Mouse (Mus musculus) heart, adult 2 months (tissue): ENCODE results near the gene Cd38. TPM values are rescaled to one million over a fixed set of nuclear protein-coding genes. Genes with fewer than 3 reads are reported as not detected.

Experiments
- DNase-seq, 2 experiments: peaks; one replicate each; pipeline ENCODE4 v3.0.0; 2021
- H3K27ac ChIP-seq: fragments of 200-600 bp; 2 replicates; pipeline ENCODE4 v1.8.1; 2022
- H3K27me3 ChIP-seq: fragments of 200-500 bp; 2 replicates; pipeline ENCODE4 v1.6.1; 2012; ENCODE audit warnings: mild to moderate bottlenecking, low read length, inconsistent platforms, mixed read lengths; ENCODE audit not compliant: control insufficient read depth, insufficient read depth
- H3K36me3 ChIP-seq: fragments of 200-500 bp; 2 replicates; pipeline ENCODE4 v1.6.1; 2012; ENCODE audit warnings: low read length, inconsistent platforms; ENCODE audit not compliant: control insufficient read depth, insufficient read depth
- H3K4me1 ChIP-seq: fragments of 200-500 bp; 2 replicates; pipeline ENCODE4 v1.6.1; 2011; ENCODE audit warnings: low read length; ENCODE audit not compliant: control insufficient read depth, insufficient read depth
- H3K4me3 ChIP-seq: fragments of 200-600 bp; 2 replicates; pipeline ENCODE4 v1.8.1; 2022
- H3K79me2 ChIP-seq: fragments of 200-500 bp; replicated peaks from 2 replicates; pipeline ENCODE4 v1.6.1; 2012; ENCODE audit warnings: mild to moderate bottlenecking, inconsistent platforms, low read length, moderate library complexity, mixed read lengths; ENCODE audit not compliant: control insufficient read depth, insufficient read depth
- H3K9ac ChIP-seq: fragments of 200-500 bp; 2 replicates; pipeline ENCODE4 v1.6.1; 2012; ENCODE audit warnings: low read depth, mild to moderate bottlenecking, control low read depth, inconsistent platforms, low read length, mixed read lengths
- CTCF ChIP-seq: fragments of 200-600 bp; IDR thresholded peaks from 2 replicates; pipeline ENCODE4 v1.8.1; 2022; ENCODE audit warnings: antibody characterized with exemption, mild to moderate bottlenecking, moderate library complexity
- EP300 ChIP-seq: fragments of 200-500 bp; IDR thresholded peaks from 2 replicates; pipeline ENCODE4 v1.6.1; 2011; ENCODE audit warnings: low read depth, low read length, control low read depth; ENCODE audit not compliant: insufficient read depth
- POLR2A ChIP-seq: fragments of 200-500 bp; IDR thresholded peaks from 2 replicates; pipeline ENCODE4 v1.6.1; 2011; ENCODE audit warnings: mild to moderate bottlenecking, low read depth, low read length, control low read depth; ENCODE audit not compliant: insufficient read depth
- WGBS: fragments of 180-500 bp; shearing (Covaris S2); methylation state at CpG from one replicate; pipeline ENCODE4 v1.1.7; 2018; 5-methylcytosine and 5-hydroxymethylcytosine counted together
- intact Hi-C: fragments of 180-260 bp; cut with DNase I; formaldehyde crosslinking; loops from one replicate; pipeline ENCODE4 v1.15.1; 2025
- long read RNA-seq: library from polyadenylated mRNA; stranded (forward); transcript quantifications from one replicate; pipeline ENCODE4 v2.0.0, GENCODE M21; 2021
- polyA plus RNA-seq: library from polyadenylated mRNA; depleted of rRNA; stranded (reverse); fragments of >200 nt; gene quantifications from 2 replicates; pipeline ENCODE4 v1.2.3, GENCODE M21; 2012; rRNA removed
- total RNA-seq, 2 experiments: library from RNA; stranded (reverse); gene quantifications; 2 replicates each; pipeline ENCODE4 v1.2.3; 2021

Gene Cd38
- total RNA-seq (1 to 10 TPM; 7.3 to 7.5 TPM), polyA plus RNA-seq (8.6 and 22.0 TPM in 2 replicates)
- long read RNA-seq, transcript Cd38-201 (8 exons, 3,270 nt): major isoform, 9 of 10 reads
- long read RNA-seq, partial matches to known transcripts: 0 of 10 reads
- long read RNA-seq, other reads (novel, unspliced or antisense): 1 of 10 reads

GRCm38 (mm10) chr5:43868253-43868652, at the start of gene Cd38:
Gene Cd38 (plus strand): TSS chr5:43868553.
- peak within 1 kb of the TSS; percentile 80 for H3K9ac ChIP-seq
- H3K4me1 ChIP-seq: peaks cover 3% of the 10 kb centered on the region
- H3K27ac ChIP-seq: peak within 1 kb of the TSS; percentile 92
- H3K79me2 ChIP-seq: no peaks in the 10 kb centered on the region
- peak within 1 kb of the TSS; percentile 60 for H3K4me3 ChIP-seq
- H3K27me3 ChIP-seq: no peaks in the 10 kb centered on the region
- intact Hi-C loops: loop anchor here (2.0 kb wide), 1 partner anchor 13 kb away; no protein-coding TSS in a partner anchor
- TF ChIP-seq EP300 (no peak), POLR2A (no peak), CTCF (no peak)
- peaks cover 3% of the 10 kb centered on the region for H3K36me3 ChIP-seq
- DNase-seq: no peak

GRCm38 (mm10) chr5:43818695-43819094, 49.7 kb upstream of the Cd38 start, which contains the start of gene Bst1:
Gene Bst1 (plus strand): TSS chr5:43818885.
- H3K9ac ChIP-seq: no peak within 1 kb of the TSS
- H3K27ac ChIP-seq: no peak within 1 kb of the TSS
- H3K4me3 ChIP-seq: no peak within 1 kb of the TSS
- intact Hi-C loops: no loop called here
- no peak for TF ChIP-seq CTCF
- no peak for TF ChIP-seq EP300
- TF ChIP-seq POLR2A: no peak
- H3K27me3 ChIP-seq: no peaks in the 10 kb centered on the region
- H3K36me3 ChIP-seq: no peaks in the 10 kb centered on the region
- H3K4me1 ChIP-seq: no peaks in the 10 kb centered on the region
- DNase-seq: peak in 1 of 2 experiments; percentile 27
- WGBS: 44% methylated on average over 12 of the region's 12 CpGs
- no peaks in the 10 kb centered on the region for H3K79me2 ChIP-seq

- intact Hi-C loops: no loop called here
- H3K27ac ChIP-seq: no peak overlapping the region
Observed at GRCm38 (mm10) chr5:43820785-43821184, 47.6 kb upstream of the Cd38 start.

GRCm38 (mm10) chr5:43821538-43821937, 46.8 kb upstream of the Cd38 start, which contains the start of gene Fbxl5:
Gene Fbxl5 (minus strand): TSS chr5:43821638.
- WGBS: 82% methylated on average over 19 of the region's 19 CpGs
- no peak for DNase-seq
- H3K4me1 ChIP-seq: no peaks in the 10 kb centered on the region
- H3K9ac ChIP-seq: no peak within 1 kb of the TSS
- H3K27ac ChIP-seq: no peak within 1 kb of the TSS
- no peak within 1 kb of the TSS for H3K4me3 ChIP-seq
- intact Hi-C loops: no loop called here
- no peak for TF ChIP-seq EP300
- no peak for TF ChIP-seq CTCF
- no peak for TF ChIP-seq POLR2A
- no peaks in the 10 kb centered on the region for H3K27me3 ChIP-seq
- no peaks in the 10 kb centered on the region for H3K79me2 ChIP-seq
- H3K36me3 ChIP-seq: no peaks in the 10 kb centered on the region

More at GRCm38 (mm10) chr5:43820785-43821184, 47.6 kb upstream of the Cd38 start:
- TF ChIP-seq CTCF: no peak
- TF ChIP-seq EP300: no peak
- no peak for TF ChIP-seq POLR2A
- WGBS: 52% methylated on average over 11 of the region's 11 CpGs
- Histone ChIP-seq H3K27me3 (no peaks in the 10 kb centered on the region), H3K79me2 (no peaks in the 10 kb centered on the region), H3K4me1 (no peaks in the 10 kb centered on the region), H3K4me3 (no peak overlapping the region), H3K36me3 (no peaks in the 10 kb centered on the region), H3K9ac (no peak overlapping the region)
- DNase-seq: no peak

GRCm38 (mm10) chr5:43822199-43822598, 46.2 kb upstream of the Cd38 start:
- no peak for TF ChIP-seq EP300
- TF ChIP-seq CTCF: no peak
- TF ChIP-seq POLR2A: no peak
- Histone ChIP-seq H3K36me3 (no peaks in the 10 kb centered on the region), H3K79me2 (no peaks in the 10 kb centered on the region), H3K4me3 (no peak overlapping the region), H3K27me3 (no peaks in the 10 kb centered on the region), H3K27ac (no peak overlapping the region), H3K9ac (no peak overlapping the region), H3K4me1 (no peaks in the 10 kb centered on the region)
- intact Hi-C loops: no loop called here
- no peak for DNase-seq
- WGBS: 93% methylated on average over 8 of the region's 8 CpGs

GRCm38 (mm10) chr5:43822824-43823223, 45.5 kb upstream of the Cd38 start:
- TF ChIP-seq EP300: no peak
- TF ChIP-seq POLR2A: no peak
- no peak for TF ChIP-seq CTCF
- H3K4me3 ChIP-seq: no peak overlapping the region
- no peaks in the 10 kb centered on the region for H3K4me1 ChIP-seq
- H3K36me3 ChIP-seq: no peaks in the 10 kb centered on the region
- 68% methylated on average over 3 of the region's 3 CpGs for WGBS
- intact Hi-C loops: no loop called here
- H3K9ac ChIP-seq: no peak overlapping the region
- no peaks in the 10 kb centered on the region for H3K79me2 ChIP-seq
- DNase-seq: no peak
- no peaks in the 10 kb centered on the region for H3K27me3 ChIP-seq
- H3K27ac ChIP-seq: no peak overlapping the region
